Mouse (Mus musculus) urinary bladder, postnatal 4 days (tissue): ENCODE measurements around the gene Palld.

Experiments
- DNase-seq, 2 experiments: peaks; one replicate each; pipeline ENCODE4 v3.0.0; 2021 to 2022; ENCODE audit warnings: low spot score in 2 of 2

Palld gene

DNA sequence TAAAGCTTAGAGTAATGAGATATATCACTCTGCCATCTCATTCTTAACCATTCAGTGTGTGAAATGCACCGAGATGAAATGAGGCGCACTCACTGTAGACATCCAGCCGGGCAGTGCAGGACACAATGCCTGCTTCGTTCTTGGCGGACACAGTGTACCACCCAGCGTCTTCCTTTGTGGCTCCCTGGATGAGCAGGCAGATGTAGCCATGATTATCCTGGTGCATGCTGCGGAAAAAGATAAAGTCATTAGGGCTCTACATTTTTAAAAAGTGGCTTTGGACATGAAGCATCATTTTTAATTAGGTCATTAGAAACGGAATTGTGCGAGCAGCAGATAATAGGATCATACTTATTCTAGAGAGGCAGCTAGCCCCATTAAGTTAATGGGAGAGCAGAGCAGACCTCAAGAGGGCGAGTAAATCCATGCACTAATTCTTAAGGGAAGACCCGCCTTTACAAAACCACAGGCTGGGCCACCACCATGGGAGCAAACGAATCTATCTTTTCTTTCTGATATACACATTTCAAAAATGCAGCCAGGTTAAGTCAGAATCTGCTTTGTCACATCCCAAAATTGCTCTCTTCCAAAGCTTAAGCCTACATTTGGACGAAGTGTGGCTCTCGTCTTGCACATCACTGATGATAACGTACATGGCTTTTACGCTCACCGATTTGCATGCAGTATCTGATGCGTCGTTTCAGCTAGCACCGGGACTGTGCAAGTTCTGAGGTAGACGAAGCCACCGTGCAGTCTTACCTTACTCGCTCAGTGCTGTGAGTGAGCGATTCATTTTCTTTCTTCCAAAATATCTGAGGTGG, 387.2 kb downstream of the Palld start:
- DNase-seq: no peak

DNA sequence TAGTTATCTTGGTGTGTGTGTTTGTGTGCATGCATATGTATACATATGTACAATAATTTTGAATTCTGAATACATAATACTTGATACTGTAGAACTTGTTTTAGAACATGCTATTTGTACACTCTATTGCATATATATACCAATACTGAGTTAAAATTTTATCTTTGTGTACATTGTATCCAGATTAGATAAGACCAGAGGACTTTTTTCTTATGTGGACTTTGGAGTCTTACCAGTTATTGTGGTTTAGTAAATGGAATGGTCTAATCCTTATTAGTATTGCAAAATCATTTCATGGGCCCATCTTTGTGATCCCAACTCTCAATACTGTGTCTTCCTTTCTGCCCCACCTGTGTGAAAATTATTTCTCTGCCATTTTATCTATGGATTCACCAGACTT, 400.2 kb downstream of the Palld start:
- no peak for DNase-seq

DNA sequence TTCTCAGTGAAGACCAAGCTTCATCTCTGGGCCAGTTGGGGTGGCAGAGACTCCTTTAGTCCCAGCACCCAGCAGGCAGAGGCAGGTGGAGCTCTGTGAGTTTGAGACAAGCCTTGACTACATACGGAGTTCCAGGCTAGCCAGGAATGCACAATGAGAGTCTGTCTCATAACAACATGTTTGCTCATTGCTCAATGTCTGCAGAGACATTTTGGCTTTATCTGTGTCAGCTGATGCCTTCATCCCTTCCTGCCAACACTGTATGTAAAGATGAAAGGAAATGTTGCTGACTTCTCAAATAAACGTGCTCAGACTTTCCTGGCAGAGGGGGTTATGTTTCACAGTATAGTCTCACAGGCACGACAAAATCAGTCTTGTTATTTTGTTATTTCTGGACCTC, 401.6 kb downstream of the Palld start:
- no peak for DNase-seq

DNA sequence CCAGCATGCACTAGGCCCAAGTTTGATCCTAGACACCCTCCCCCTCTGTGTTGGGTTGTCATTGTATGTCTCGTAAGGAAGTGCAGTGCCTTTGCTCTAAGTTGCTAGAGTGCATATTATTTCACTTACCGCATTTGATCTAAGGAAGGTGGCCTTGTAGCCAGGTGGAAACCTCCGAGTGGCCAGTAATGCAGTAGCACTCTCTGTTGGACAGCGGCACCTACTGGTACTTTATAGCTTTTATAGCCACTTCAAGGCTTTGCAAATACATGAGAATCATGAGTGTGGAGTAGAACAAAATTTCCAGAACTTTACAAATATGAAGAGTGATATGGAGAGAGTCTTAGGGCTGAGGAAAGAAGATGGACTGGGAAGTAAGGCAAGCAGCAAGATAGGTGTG, 403.5 kb downstream of the Palld start:
- no peak for DNase-seq

DNA sequence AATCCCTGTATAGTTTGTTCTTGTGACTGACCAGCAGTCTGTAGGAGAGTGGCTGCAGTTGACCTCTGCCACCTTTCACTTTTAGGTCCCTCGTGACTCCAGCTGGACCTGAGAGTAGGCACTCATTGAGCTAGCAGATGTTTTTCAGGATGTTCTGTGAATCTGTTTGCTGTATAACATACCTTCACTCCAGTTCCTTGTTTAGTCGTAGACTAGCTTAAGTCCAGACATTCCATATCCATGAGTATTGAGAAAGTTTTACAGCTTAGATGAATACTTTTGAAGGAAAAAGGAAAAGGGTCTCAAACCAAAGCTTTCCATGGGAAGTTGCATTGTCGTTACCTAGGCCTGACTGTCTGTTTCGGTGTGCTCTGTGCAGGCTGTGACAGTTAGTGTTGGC, 405.4 kb downstream of the Palld start:
- no peak for DNase-seq

DNA sequence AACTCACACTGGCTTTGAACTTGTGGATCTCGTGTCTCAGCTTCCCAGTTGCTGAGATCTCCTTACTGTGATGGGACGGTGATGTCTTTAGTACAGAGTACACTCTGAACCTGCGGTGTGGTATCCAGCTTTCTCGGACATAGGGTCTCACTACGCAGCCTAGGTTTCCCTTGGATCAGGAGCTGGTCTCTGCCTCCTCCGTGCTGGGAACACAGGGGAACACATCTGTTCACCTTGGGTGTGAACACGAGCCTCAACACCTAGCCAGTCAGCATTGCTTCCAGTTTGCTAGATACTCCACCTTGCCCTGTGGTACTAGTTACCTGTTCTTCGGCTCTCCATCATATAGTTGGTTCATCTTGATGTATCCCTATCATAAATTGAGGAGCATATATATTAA, 413.9 kb downstream of the Palld start:
- DNase-seq: no peak

DNA sequence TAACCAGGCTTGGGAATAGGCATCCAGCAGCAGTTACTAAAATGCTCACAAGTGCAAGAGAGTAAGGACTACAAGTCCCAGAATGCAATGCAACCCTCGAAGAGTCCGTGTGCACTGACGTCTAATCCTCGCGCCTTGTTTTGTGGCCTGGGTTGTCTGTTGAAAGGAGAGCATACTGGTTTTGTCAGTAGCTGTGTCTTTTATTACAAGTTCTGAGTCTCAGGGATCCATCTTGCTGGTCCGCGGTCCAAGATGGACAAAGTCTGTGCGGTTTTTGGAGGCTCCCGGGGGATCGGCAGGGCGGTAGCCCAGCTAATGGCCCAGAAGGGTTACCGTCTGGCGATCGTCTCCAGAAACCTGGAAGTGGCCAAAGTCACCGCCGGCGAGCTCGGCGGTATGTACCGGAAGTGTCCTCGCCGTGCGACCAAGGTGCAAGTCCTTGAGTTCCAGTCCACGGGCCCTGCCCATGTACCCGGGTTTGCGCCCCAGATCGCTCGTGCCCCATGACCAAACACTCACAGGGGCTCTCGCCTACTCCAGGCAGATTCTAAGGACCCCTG, 414.8 kb downstream of the Palld start, which contains the start of gene Cbr4:
Gene Cbr4 (plus strand): TSS at position 138 of the 560 bp plus-strand sequence.
- peak; percentile 72 to 77 for DNase-seq

DNA sequence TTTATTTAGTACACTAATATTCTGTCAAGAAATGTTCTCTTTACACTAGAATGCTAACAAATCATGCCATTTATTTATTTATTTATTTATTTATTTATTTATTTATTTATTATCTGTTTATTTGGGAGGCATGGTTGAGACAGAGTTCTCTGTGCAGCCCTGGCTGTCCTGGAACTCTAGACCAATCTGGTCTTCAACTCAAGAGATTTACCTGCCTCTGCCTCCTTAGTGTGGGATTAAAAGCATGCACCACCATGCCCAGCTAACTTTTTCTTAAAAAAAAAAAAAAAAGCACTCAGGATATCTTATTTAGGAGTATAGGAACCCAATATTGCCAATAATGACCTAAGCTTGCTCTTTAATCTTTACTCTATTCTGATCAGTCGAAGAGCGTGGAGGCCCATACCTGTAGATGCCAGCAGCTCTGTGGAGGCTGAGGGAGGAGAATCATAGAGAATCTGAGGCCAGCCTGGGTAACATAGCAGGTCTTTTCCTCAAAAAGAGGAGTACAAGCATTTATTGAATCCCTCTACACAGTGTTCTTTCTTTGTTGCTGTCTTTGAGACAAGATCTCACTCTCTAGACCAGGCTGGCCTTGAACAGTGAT, 415.5 kb downstream of the Palld start:
- DNase-seq: no peak

DNA sequence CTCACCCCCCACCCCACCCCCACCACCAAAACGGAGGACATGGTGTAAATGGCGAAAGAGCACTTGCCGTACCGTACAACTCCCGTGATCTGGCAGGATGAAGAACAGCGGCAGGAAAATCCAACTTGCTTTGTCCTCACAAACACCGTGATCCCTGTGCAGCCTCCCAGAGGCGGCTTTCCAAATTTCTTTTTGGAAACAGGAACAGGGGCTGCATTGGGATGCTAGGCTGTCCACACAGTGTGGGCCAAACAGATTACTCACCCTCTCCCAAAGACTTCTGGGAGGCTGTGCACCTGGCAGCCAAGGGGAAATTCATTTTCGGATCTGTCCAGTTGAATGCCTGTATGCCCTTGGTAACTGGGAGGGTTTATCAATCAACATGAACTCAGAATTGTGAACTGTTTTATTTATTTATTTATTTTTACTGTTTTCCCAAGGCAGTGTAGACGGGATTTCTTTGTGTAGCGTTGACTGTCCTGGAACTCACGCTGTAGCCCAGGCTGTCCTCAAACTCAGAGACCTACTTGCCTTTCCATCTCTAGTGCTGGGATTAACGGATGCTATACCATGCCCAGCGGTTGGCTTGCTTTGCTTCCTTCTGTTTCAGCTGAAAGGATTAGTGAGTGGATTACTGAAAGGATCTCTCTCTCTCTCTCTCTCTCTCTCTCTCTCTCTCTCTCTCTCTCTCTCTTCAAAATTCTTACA, 422.1 kb downstream of the Palld start:
- DNase-seq: no peak

DNA sequence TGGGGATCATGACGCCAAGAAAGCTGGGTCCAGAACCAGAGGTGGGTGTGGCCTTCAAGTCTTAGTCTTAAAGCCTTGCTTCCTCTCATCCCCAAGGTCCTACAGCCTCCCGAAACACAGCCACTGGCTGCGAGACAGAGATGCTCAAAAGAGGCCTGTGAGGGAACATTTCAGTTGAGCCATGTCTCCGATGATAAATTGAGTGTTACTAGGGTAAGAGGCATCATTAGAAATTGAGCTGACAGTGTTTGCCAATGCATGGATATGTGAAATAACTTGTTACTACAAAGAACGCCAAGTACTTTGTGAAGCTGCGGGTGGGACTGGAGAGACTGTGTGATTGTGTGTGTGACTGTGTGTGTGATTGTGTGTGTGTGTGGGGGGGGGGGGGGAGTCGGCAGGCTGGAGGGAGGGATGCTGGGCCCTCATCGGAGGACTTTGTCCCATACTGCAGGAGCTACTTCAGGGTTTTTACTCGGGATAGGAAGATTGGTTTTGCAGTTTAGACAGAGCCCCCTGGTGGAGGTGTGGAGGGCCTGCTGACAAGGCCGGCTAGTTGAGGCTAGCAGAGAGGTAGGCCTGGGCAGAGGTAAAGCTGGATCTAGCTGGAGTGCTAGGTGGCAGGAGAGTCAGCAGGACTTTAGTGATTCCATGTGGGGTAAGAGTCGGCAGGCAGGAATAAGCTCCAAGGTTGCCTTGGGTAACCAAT, 422.8 kb downstream of the Palld start:
- DNase-seq: peak in 1 of 2 experiments; percentile 42

DNA sequence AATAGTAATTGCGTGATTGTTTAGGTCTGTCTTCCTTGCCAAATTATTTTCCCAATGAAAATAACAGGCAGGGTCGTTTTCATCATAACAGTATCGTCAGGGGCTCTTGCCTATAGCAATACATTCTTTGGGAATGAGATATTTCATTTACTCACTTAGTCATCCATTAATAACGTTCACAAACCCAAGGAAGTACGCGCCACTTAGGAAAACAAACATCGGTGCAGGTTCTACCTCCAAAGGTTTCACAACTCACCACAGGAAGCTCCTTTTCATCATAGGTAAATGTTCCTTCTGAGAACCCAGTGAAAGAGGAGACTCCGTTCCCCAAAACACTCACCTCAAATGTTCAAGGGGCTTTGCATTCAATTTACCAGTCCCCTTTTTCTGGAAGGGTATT, 423.7 kb downstream of the Palld start:
- DNase-seq: no peak

DNA sequence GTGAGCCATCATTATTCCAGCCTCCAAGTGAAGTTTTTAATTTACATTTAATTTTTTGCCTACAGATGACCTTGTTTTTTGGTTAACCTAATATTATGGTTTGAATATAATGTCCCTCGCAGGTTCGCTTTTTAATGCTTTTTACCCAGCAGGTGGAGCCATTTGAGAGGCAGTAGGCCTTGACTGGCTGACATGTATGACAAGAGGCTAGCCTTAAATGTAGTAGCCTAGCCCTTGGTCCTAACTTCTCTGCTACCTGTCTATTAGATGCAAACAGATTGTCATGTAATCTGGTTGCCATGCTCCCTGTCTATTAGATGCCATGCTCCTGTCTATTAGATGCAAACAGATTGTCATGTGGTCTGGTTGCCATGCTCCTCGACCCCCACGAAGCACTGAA, 424.3 kb downstream of the Palld start:
- DNase-seq: no peak

DNA sequence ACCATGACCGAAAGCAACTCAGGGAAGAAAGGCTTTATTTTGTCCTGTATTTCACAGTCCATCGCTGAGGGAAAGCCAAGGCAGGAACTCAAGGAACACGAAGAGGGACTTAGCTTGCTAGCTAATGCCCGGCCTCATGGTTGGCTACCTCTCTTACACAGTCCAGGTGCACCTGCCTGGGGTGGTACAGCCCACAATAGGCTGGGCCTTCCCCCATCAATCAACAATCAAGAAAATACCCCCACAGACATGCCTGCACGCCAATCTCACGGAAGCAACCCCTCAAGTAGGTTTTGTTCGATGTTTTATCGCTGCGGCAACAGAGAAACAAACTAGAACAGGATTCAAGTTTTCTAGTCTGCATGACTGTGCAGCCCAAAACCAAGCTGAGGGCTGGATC, 426.3 kb downstream of the Palld start:
- no peak for DNase-seq

DNA sequence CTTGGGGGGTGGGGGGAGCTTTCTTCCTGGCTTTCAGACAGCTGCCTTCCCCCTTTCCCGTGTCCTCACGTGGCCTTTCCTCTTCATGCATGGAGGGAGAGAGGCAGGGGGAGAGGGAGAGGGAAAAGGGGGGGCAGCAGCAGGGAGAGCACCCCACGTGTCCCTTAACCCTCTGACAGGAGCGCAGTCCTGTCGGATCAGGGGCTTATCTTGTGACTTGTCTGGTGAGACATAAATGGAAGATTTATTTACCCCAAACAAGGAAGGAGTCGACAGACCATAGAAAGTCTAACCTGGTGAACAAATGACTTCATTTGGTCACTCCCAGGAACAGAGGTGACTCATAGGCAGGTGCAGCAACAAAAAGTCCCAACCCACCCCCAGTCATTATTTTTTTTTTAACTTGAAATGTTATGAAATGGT, 427.2 kb downstream of the Palld start:
- DNase-seq: no peak

DNA sequence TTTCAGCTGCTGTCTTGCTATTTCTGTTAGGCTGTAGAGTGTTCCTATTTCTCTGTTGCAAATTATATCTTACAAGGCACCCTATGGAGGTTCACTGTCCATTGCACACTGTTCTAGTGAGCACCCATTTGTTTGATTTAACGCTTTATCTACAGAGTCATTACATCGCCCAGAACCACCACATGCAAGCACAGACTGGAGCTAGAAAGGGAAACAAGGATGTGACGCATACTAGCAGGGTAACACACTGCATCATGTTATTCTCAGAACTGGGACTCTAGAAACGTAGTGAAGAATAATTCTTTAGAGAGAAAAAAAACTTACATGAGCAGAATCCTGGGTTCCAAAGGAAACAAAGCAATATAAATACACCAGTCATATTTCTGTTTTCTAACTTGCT, 432.3 kb downstream of the Palld start:
- DNase-seq: no peak

DNA sequence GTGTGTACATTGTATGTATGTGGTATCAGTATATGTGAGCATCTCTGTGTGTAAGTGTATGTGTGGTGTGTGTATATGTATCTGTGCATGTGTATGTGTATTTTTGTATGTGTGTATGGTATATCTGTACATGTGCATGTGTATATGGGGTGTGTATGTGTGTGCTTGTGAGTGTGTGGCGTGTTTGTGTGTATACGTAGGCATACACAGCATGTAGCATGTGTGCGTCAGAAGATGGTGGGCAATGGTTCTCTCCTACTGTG, 435.0 kb downstream of the Palld start:
- DNase-seq: no peak

DNA sequence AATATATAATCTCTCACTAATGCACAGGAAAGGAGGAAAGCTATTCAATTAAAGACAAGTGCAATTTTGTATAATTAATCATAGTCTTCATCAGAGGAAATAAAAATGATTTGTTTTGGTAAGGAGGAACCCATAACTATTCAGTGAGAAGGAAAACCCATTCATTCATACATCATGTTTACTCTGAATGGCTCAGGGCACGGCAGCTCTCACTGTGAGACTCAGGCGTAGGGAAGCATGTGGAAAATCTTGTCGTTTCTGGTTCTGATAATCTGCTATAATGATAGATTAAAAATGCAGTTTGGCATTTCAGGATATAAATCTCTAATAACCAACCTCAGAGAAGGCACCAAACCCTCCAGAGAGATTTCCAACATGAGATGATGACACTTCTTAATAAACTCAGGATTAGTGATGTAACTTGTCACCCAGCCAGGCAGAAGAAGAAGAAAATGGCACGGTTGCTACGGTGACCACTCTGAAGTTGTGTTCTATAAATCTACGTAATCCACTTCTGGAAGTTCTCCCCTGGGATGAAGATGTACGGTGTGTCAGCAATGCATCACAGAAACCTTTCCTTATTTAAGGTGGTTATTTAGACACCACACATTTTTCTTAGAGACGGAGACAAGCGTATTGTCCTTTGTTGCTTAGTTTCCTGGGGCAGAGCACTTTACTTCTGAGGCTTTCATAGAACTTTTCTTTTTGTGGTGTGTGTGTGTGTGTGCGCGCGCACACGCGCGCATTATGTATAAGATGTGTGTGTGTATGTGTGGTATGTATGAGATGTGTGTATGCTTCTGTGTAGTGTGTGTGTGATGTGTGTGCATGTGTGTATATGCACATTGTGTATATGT, 435.6 kb downstream of the Palld start:
- DNase-seq: no peak

DNA sequence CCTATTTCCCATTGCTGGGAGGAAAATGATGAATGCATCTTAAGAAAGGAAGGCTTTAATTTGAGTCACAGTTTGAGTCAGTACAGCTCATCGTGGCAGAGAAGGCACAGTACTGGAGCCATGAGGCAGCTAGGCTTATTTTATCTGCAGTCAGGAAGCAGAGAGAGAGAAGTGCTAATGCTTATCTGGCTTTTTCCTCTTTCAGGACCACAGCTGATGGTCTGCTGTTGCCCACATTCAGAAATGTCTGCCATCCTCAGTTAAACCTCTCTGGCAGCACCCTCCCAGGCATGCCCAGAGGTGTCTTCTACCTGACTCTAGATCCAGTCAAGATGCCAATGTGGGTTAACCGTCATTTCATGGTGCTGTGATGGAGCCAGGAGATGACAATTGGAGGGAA, 438.1 kb downstream of the Palld start:
- DNase-seq: no peak

DNA sequence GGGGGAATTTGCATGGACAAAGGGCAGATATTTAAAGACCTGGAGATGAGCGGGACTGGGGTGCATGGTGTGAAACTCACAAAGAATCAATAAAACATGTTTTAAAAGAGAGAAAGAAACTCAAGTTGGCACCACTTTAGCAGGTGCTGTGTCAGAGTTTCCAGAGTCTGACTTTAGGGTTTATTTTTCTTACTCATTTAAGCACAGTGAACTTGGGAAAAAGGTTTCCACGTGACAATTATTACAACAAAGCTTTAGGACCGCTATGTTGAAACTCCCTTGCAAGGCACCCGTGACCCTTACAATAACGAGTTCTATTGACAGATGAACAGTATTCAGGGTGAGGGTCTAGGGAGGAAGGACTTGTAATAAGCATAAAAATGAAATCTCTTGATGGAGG, 440.3 kb downstream of the Palld start:
- no peak for DNase-seq
